Mouse (Mus musculus): ENCODE measurements around the gene Cd8b1. TPM values are rescaled to one million over a fixed set of nuclear protein-coding genes. Genes with fewer than 3 reads are reported as not detected.

The Cd8b1 gene
- polyA plus RNA-seq, 1 experiment from 2014 or later = not detected

DNA sequence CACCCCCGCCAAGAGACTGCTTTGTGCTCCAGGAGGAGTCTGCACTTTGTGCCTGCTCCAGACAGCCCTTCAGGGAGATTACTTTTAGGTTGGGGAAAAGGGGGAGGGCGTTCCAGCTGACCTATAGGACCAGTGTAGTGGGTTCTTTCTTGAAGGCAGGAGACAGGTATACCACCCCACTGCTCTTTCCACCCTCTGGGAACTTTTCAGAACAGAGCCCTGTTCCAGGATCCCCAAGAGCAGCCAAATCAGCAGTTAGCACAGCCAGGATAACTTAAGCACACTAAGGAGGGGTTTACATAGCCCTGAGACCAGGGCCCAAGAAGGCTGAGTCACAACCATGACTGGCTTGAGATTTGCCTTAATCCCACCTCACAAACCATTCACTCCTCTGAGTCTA is 52.3 kb downstream of the Cd8b1 start:
- WGBS = 74% methylated on average over 2 of the region's 2 CpGs
- no peak for DNase-seq
- no peak overlapping the region for H3K9ac ChIP-seq
- H3K27ac ChIP-seq (ENCODE audit: low read depth) = no peak overlapping the region
- TF ChIP-seq CTCF (IDR thresholded peaks at IDR 0.05; ENCODE audit: low read depth) = no peak
- no peak overlapping the region for H3K4me2 ChIP-seq
- no peaks in the 10 kb centered on the region for H3K36me3 ChIP-seq (ENCODE audit: insufficient read depth)
- no peaks in the 10 kb centered on the region for H3K27me3 ChIP-seq (ENCODE audit: insufficient read depth, low read length)
- no peak overlapping the region for H3K4me3 ChIP-seq (ENCODE audit: low read depth, low read length)
- no peaks in the 10 kb centered on the region for H3K4me1 ChIP-seq (ENCODE audit: insufficient read depth)
- no peak for ATAC-seq (ENCODE audit: insufficient read depth)
- H3K9me3 ChIP-seq (ENCODE audit: low read depth, low read length) = no peaks in the 10 kb centered on the region

DNA sequence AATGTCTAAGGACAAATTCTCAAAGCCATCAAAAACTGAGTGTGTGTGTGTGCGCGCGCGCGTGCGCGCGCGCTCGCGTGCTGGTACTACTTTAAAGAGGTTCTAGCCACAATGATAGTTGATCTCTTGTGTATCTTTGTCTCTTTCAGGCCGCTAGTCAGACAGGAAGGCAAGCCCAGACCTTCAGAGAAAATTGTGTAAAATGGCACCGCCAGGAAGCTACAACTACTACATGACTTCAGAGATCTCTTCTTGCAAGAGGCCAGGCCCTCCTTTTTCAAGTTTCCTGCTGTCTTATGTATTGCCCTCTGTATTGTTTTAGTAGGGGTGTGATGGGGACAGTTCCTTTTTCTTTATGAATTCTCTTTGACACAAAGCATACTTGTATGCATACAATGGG is 54.1 kb downstream of the Cd8b1 start:
- H3K4me3 ChIP-seq (ENCODE audit: low read depth, low read length) = no peak overlapping the region
- 96% methylated on average over 13 of the region's 13 CpGs for WGBS
- no peak overlapping the region for H3K4me2 ChIP-seq
- H3K9me3 ChIP-seq (ENCODE audit: low read depth, low read length) = no peaks in the 10 kb centered on the region
- DNase-seq (no peak), ATAC-seq (ENCODE audit: insufficient read depth) (no peak)
- no peak for TF ChIP-seq CTCF (IDR thresholded peaks at IDR 0.05; ENCODE audit: low read depth)
- no peaks in the 10 kb centered on the region for H3K36me3 ChIP-seq (ENCODE audit: insufficient read depth)
- H3K27me3 ChIP-seq (ENCODE audit: insufficient read depth, low read length) = no peaks in the 10 kb centered on the region
- no peaks in the 10 kb centered on the region for H3K4me1 ChIP-seq (ENCODE audit: insufficient read depth)
- no peak overlapping the region for H3K27ac ChIP-seq (ENCODE audit: low read depth)
- H3K9ac ChIP-seq = no peak overlapping the region

DNA sequence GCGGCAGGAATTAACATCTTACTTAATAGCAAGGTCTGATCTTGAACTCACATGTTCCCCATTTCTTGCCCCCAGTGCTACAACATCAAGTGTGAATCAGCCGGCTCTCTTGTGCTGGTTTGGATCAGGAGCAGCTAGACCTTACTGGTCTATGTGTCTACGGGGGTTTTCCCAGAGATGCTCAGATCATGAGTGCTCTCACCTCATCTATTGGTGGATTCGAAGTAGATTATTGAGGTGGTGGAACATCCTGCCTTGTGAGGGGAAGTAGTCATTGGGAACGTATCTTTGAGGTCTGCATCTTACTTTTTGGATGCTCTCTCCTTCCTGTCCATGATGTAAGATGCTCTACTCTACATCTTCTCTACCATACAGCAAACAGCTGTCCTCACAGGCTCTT is 59.1 kb downstream of the Cd8b1 start:
- Histone ChIP-seq H3K9ac (no peak overlapping the region), H3K27ac (ENCODE audit: low read depth) (no peak overlapping the region), H3K4me3 (ENCODE audit: low read depth, low read length) (no peak overlapping the region), H3K36me3 (ENCODE audit: insufficient read depth) (no peaks in the 10 kb centered on the region), H3K4me2 (no peak overlapping the region), H3K27me3 (ENCODE audit: insufficient read depth, low read length) (no peaks in the 10 kb centered on the region), H3K9me3 (ENCODE audit: low read depth, low read length) (no peaks in the 10 kb centered on the region), H3K4me1 (ENCODE audit: insufficient read depth) (no peaks in the 10 kb centered on the region)
- 85% methylated on average over 5 of the region's 5 CpGs for WGBS
- no peak for ATAC-seq (ENCODE audit: insufficient read depth)
- no peak for DNase-seq
- TF ChIP-seq CTCF (IDR thresholded peaks at IDR 0.05; ENCODE audit: low read depth) = no peak

Other genes starting within 250 kb of the Cd8b1 start
- gene Thnsl2, start 178.3 kb upstream of the Cd8b1 start, polyA plus RNA-seq (2014; fragmentation: Nextera tagmentation; extraction: Ambion mirVana) = 6.9 and 7.5 TPM in 2 replicates
- not detected in 2 replicates for gene Fabp1, start 123.0 kb upstream of the Cd8b1 start, polyA plus RNA-seq (2014; fragmentation: Nextera tagmentation; extraction: Ambion mirVana)
- 45.5 and 49.0 TPM in 2 replicates for gene Krcc1, start 51.1 kb upstream of the Cd8b1 start, polyA plus RNA-seq (2014; fragmentation: Nextera tagmentation; extraction: Ambion mirVana)
- gene Smyd1, start 555 bp upstream of the Cd8b1 start, polyA plus RNA-seq (2014; fragmentation: Nextera tagmentation; extraction: Ambion mirVana) = 0.53 and 2.7 TPM in 2 replicates
- gene Cd8a, start 50.6 kb downstream of the Cd8b1 start, polyA plus RNA-seq (2014; fragmentation: Nextera tagmentation; extraction: Ambion mirVana) = not detected in 2 replicates
- 9.1 and 9.4 TPM in 2 replicates for gene Rmnd5a, start 117.8 kb downstream of the Cd8b1 start, polyA plus RNA-seq (2014; fragmentation: Nextera tagmentation; extraction: Ambion mirVana)
- 18.1 and 18.2 TPM in 2 replicates for gene Rnf103, start 171.1 kb downstream of the Cd8b1 start, polyA plus RNA-seq (2014; fragmentation: Nextera tagmentation; extraction: Ambion mirVana)
- 61.8 and 66.7 TPM in 2 replicates for gene Chmp3, start 221.0 kb downstream of the Cd8b1 start, polyA plus RNA-seq (2014; fragmentation: Nextera tagmentation; extraction: Ambion mirVana)